Mouse (Mus musculus) neural tube, embryonic 10.5 days (tissue): ENCODE measurements around the gene Mup17.
"Not testable (repeated sequence)": the region's sequence is repeated elsewhere in the genome, so short reads cannot be mapped to it uniquely, and the experiment has no call there.

Experiments
- DNase-seq: peaks from one replicate; pipeline ENCODE4 v3.0.0-alpha.2; 2017; ENCODE audit warnings: low spot score; ENCODE audit errors: extremely low spot score

Gene Mup17

DNA sequence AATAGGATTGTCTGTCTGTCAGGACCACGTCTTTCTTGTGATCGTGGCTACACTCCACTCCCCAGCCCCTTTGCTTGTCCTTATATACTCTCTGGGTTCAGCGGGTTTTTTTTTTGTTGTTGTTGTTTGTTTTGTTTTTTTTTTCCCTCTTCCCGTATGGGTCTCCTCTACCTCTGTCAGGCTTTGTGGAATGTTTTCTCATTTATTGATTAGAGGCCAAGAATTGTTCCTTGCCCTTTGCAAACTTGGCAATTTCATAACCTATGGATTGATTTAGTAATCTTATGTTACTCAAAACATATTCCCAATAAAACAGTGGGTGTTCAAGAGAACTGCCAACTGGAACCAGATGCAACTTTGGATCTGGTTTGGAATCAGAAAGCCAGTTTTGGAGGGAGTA is at the start of gene Mup17:
TSS of gene Mup17 (minus strand) at position 101 of the 400 bp plus-strand sequence.
- DNase-seq = not testable (repeated sequence)

DNA sequence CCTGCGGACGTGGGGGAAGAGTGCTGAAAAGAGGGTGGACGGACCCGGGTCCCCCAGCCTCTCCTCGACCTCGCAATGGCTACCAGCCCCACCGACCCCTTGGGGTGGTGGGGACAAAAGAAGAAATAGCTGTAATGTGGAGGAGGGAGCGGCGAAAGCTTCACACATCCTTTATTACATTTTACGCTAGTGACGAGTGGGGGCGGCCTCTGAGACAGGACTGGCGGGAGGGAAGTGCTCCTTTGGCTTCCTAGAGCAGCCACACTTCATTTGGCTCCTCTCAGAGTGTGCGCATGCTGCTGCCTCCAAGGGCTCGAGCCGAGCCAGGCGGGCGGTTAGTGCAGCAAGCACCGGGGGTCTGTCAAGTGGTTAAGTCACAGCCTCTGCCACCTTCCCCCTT is 24.1 kb downstream of the Mup17 start:
- DNase-seq = not testable (repeated sequence)

DNA sequence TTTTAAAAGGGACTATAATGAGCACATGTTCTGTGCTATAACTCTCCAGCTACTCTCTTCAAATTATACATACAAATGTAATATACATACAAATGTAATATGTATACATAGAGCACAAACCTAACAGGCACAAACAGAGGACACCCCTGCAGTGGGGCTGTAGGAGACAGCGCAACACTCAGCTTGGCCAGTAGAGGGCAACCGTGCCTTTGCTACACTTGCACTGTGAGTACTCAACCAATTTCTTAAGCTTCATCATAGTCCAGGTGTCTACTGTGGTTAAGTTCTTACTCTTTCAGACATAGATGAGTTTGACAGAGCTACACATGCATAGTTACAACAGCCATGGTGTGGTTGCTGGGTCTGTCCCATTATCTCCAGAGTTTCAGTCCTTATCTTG is 39.8 kb downstream of the Mup17 start:
- not testable (repeated sequence) for DNase-seq
